Mouse (Mus musculus): Measurements from ENCODE around the gene Srpr. TPM values are rescaled to one million over a fixed set of nuclear protein-coding genes. Genes with fewer than 3 reads are reported as not detected.
A peak's percentile ranks its signal among the peaks of the same experiment; 100 is the strongest.

Srpr gene
- total RNA-seq, 2 experiments from 2014 or later: 54.4 to 61.0 TPM

DNA sequence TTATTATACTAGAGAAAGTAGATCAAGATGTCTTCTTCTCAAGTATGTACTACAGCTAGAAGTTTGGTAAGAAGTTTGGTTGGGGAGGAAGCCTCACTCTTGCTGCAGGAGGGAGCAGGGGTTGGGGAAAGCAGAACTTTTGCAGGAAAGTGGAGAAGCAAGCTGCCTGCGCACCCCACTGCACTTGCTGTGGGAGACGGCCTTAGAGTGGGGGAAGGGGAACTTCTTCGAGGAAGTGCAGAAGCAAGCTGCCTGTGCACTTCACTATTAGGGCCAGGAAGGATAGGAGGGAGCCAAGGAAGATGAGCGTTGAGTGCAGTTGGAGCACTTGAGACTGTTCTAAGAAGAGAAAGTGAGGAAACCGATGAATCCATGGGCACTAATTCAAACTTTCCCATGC lies 16.6 kb upstream of the Srpr start:
- intact Hi-C loops (cut with DNase I): no loop called here
- no peak for DNase-seq (ENCODE audit: extremely low spot score in 1 of 2, low spot score in 2 of 2)

DNA sequence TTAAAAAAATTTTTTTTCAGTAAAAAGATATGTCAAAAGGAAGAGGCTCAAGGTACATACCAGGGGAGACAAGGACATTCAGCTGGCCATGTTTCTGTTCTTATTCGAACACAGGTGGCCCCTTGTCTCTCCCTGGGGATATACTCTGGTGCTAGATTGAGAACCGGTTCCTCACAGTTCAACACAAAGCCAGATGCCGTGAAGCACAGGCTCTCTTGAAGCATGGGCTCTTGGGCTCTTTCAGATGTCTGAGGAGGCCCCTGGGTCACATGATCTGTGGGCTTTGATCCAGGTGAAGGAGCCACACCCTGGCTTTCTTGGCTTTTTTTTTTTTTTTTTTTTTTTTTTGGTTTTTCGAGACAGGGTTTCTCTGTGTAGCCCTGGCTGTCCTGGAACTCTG lies 13.5 kb upstream of the Srpr start:
- DNase-seq (ENCODE audit: extremely low spot score in 1 of 2, low spot score in 2 of 2): no peak
- intact Hi-C loops (cut with DNase I): no loop called here

DNA sequence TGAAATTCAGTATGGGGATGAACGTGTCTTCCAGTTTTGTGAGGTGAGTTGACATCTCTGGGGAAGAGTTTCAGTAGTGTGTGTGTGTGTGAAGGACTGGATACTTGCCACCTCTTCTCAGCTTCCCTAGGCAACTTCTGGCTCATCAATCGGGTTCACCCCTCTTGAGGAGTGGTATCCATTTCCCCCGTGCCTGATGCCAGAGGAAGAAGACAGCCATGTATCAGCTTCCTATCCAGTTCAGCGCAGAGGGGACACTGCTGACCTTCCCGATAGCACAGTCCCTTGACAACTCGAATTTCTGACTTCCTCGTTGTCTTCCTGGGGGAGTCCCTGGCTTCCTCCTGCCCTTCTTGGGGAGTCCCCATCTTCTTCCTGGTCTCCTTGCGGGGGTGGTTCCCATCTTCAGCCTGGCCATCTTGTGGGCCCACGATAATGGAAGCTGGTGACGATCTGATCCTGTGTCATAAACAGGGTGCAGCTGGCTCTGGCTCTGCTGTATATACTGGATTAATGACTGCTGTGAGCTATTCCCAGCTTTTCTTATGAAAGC lies 12.5 kb upstream of the Srpr start:
- intact Hi-C loops (cut with DNase I): no loop called here
- no peak for DNase-seq (ENCODE audit: extremely low spot score in 1 of 2, low spot score in 2 of 2)

DNA sequence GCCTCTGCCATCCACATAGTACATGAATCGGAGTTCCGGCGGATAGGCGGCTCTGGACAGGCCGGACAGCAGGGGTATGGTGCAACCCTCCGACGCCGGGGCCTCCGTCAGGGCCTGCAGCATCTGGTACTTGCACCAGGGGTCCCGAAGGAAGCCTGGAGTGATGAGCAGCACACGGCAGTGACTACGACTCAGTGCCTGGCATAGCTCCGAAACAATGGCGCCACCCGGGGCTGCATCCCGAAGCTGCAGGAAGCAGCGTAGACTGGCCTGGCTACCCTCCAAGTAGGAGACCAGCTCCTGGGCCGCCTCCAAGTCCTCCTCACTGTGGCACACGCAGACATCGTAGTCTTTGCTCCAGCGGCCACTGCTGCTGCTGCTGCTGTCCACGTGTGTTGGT lies 11.3 kb upstream of the Srpr start:
- DNase-seq (ENCODE audit: extremely low spot score in 1 of 2, low spot score in 2 of 2): peak in 1 of 2 experiments; percentile 84
- intact Hi-C loops (cut with DNase I): no loop called here

DNA sequence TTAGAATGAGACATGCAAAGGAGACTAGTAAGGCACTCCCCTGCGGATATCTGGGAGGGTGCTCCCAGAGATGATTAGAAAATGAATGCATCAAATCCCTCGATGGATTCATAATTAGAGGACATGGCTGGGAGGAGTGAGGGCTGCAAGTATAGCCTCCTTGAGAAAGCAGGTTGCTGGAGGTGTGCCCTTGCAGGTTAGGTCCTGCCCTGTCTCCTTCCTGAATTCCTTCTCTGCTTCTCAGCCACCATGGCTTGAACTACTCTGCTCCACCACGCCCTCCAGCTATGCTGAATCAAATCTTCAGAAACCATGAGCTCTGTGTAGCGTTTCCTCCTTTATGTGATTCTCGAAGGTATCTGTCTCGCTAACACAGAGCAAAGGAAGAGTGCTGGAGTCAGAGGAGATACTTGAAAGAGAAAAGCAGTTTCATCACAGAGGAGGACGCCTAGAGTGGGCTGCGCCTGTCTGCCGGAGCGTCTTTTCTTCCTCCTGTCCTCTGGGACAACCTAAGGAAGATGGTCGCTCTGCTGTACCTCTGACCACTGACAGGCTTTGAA lies 6.9 kb upstream of the Srpr start:
- DNase-seq (ENCODE audit: extremely low spot score in 1 of 2, low spot score in 2 of 2): no peak
- intact Hi-C loops (cut with DNase I): no loop called here

DNA sequence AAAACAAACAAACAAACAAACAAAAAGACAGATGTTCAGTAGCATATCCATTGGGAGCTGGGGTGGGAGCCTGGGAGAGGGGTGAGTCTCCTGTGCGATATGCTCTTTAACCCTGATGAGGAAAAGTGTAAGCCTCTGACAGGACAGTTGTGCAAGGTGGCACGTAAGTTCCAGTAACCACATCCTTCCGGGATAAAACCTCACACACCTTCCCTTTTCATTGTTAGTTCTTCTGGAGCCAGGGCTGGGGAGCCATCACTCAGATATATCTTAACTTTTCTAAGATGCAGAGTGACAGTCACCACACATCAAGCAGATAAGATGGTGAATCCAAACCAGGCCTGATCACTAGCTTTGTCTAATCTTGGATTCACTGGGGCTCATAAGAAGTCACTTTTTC lies 5.9 kb upstream of the Srpr start:
- DNase-seq (ENCODE audit: extremely low spot score in 1 of 2, low spot score in 2 of 2): no peak
- intact Hi-C loops (cut with DNase I): no loop called here

DNA sequence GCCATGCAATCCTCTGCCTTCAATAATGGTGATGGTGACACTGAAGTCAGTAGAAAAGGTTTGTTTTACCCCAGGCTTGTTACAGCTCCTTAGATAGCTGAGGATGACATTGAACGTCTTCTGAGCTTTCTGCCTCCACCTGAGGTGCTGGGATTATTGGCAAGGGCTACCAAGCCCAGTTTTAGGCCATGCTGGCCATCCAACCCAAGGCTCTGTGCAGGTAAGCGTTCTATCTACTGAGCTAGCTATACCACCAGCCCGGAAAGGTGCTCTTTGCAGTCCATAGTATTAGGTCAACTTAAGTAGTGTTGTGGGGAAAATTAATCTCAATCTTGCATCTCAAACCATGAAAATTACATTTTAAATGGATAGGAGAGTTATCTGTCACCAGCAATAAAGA lies 2.4 kb upstream of the Srpr start:
- intact Hi-C loops (cut with DNase I): no loop called here
- DNase-seq (ENCODE audit: extremely low spot score in 1 of 2, low spot score in 2 of 2): no peak

DNA sequence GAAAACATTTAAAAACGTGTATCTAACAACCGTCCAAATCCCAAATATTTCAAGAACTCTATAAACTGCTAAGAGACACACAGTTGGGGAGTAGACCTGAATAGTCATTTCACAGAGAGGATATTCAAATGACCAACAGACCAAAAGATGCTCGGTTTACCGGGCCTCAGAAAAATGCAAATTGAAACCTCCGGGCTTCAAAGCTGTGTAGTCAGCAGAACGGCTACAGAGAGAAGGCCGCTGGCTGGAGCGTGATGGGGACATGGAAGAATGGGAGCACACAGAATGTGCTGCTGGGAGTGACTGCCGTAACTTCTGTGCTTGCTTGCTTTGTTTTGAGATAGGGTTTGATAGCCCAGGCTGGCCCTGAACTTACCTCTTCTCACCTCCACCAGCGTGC lies 1.6 kb upstream of the Srpr start:
- intact Hi-C loops (cut with DNase I): no loop called here
- no peak for DNase-seq (ENCODE audit: extremely low spot score in 1 of 2, low spot score in 2 of 2)

DNA sequence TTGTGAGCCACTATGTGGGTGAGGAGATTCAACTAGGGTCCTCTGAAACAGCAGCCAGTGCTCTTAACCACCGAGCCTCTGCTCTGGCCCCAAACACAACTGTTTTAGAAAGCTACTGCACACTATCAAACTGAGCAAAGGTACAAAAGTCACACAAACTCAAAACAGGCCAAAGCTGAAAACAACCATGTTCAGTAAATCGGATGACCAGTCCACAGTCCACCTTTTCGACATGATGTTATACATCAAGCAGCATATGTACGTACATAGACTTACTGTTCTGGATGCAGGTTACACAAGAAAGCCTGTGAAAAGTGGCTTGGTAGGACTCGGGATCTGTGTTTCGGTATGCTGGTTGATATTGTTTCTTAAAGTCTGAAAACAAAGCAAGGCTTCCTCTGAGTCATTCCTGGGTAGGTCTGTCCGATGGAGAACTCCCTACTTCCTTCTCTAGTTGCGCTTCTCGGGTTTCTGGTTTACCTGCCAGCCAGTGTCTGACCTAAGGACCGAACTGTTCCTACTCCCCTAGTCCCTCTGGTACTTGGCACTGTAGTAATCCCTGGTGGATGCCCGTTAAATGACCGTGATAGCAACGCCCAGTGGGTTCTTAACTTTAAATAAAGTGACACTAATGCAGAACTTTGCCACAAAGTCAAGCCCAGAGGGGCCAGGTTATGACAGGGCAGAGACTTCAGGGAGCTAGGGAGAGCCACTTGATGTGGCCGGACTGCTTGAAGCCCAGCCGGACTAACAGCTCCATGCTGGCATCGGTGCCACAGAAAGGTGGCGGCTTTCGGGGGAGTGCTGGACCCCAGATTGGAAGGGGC lies 817 bp upstream of the Srpr start:
- no peak for DNase-seq (ENCODE audit: extremely low spot score in 1 of 2, low spot score in 2 of 2)
- intact Hi-C loops (cut with DNase I): no loop called here

DNA sequence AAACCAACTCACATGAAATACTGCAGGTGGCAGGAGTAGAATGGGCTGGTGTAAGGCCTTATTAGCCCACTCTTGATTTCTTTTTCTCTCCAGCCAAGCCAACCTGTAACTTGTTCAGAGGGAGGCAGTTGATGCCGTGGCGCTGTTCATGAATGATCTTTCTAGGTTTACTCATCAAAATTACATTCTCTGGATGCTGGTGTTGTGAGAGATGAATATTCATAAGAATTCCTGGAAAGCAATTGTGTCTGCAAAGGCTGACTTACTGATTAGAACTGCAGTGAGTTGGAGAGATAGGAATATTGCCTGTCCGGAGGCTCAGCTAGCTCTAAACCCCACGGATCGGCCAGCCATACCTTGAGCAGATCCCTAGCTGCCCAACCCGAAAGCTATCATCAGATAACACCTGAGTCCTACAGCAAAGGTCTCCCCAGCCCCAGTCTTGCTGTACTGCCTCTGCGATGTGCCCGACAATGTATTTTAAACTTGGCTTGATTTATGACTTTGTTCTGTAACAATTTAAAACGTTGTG lies 620 bp downstream of the Srpr start:
- intact Hi-C loops (cut with DNase I): no loop called here
- DNase-seq (ENCODE audit: extremely low spot score in 1 of 2, low spot score in 2 of 2): no peak

DNA sequence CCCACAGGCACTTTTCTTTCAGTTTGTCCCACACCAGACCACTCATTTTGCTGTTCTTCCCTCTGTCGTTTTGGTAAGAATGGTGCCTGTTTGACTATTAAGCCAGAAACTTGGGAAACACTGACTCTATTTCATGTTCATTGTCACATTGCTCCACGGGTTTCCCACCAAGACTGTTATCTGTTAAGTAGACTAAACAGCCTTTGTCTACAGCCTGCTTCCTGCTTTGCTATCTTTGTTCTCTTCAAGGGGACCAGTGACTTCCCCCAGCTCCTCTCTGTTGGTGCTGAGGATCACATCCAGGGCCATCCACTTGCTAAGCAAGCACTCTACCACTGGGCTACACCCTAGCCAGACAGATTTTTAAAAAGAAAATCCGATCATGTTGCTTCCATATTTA lies 3.6 kb downstream of the Srpr start:
- intact Hi-C loops (cut with DNase I): no loop called here
- no peak for DNase-seq (ENCODE audit: extremely low spot score in 1 of 2, low spot score in 2 of 2)

DNA sequence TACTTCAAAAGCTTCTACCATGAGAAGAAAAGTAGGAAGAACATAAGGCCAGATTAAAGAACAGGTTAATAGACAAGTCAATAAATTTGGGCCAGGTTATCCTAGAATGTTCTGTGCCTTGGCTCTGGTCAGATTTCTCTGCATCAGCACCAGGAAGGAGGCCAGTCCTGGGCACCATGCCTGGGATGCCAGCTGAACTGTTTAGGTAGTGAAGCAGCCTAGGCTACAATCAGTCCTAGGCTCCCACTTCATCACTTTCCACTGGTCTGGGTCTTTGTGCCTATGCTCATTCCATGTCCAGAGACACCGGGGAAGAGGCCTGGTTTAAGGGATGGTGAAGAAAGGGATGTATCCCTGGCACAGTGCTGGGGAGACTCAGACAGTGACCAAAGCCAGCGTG lies 4.4 kb downstream of the Srpr start:
- intact Hi-C loops (cut with DNase I): no loop called here
- DNase-seq (ENCODE audit: extremely low spot score in 1 of 2, low spot score in 2 of 2): no peak

DNA sequence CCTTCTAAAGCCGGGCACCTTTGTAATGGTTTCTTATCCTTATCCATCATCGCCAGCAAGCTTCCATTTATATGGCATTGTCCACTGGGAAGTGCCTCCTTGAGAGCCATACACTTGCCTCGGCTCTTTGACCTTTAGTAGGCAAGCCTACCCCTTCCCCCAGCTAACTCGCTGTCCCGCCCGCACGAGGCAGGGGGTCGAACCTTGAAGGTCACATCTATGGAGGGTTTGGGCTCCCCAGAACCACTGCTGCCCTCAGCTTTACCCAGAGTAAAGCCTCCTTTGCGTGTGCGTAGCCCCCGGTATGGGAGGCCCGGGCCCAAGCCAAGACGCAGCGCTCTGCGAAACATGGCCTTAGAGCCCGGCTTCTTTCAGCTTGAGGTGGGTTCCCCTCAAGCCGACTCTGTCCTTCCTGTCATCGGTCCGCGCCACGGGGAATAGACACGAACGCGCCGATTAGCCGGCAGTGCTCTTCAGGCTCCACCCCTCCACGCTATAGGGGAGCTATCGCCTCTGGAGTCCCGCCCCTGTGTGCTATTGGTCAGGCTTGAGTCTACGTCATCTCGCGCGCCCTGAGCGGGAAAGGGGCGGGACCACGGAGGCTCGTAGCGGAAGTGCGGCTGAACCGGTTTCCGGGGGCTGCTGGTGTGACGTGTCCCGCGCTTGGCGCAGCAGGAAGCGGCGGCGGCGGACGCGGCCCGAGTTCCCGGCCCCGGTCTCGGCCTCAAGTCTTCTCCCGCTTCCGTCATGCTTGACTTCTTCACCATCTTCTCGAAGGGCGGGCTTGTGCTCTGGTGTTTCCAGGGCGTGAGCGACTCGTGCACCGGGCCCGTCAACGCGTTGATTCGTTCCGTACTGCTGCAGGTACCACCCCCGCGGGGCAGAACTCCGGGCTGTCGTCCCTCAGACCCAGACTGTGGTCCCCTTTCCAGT lies 10.8 kb downstream of the Srpr start, which contains the start of gene Foxred1:
Gene Foxred1, minus strand, starts transcription at position 514 of the 933 bp plus-strand sequence.
- peak; percentile 98 to 100 for DNase-seq (ENCODE audit: extremely low spot score in 1 of 2, low spot score in 2 of 2)

DNA sequence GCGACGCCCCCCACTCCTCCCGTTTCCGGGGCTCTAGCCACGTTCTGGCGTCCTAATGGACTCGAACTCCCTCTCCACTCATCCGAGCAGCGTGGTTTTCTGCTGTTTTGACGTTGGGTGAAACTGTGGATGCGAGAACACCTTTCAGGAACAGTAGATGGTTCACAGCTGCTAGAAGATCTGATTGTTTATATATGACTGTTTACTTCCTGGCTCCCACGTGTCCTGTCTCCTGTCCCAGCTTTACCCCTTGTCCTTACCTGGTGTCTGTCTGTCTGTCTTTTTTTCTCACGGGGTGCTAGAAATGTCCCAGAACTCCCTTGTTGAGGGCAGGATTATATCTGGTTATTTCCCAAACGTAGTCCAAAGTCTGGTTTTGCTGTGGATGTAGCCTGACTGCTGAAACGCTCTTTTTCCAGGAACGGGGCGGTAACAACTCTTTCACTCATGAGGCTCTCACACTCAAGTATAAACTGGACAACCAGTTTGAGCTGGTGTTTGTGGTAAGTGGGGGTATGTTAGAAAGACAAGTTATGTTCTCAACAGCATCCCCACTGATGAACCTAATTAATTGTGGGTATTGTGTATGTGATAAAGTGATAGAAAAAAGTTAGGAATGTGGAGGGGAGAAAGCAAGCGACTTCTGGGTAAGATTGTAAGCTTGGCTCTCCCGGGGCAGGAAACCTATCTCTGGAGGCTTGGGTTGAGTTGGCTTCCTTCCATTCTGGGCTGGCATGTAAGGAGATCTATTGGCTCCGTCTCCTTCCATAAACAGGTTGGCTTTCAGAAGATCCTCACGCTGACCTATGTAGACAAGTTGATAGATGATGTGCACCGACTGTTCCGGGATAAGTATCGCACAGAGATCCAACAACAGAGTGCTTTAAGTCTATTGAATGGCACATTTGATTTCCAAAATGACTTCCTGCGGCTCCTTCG lies 11.9 kb downstream of the Srpr start:
- intact Hi-C loops (cut with DNase I): no loop called here
- no peak for DNase-seq (ENCODE audit: extremely low spot score in 1 of 2, low spot score in 2 of 2)

More for the DNA sequence above, 10.8 kb downstream of the Srpr start, which contains the start of gene Foxred1:
- intact Hi-C loops (cut with DNase I): no loop called here

DNA sequence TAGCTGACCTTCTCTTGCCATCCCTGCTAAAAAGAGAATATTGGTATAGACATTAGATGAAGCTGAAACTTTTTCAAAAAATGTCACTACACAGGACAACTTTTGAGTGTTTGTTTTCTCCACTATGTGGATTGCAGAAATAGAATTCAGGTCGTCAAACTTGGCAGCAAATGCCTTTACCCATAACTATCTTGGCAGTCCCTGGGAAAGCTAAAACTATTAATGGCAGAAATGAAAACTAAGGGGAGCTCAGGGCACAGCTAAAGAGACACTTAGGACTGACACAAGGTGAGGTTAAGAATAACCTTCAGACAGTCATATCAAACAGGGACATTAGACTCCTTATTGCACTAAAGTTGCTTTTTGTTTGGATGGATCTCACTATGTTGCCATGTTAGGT lies 18.0 kb downstream of the Srpr start:
- intact Hi-C loops (cut with DNase I): no loop called here
- no peak for DNase-seq (ENCODE audit: extremely low spot score in 1 of 2, low spot score in 2 of 2)

DNA sequence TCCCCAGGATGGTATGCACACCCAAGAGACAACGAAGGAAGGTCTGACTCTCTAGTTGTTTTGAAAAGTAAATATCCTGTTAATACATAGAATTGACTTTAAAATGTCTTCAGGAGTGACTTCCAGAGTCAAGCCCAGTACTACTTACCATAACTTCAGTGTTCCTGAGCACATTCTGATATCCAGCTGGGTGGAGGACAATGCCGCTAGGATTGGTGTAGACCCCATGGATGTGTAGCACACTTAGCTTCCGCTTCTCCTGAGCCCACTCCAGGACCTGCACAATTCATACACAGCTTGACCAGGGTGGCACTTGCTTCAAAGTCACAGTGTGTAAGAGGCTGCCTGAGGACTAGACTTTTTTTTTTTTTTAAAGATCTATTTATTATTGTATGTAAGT lies 23.5 kb downstream of the Srpr start:
- intact Hi-C loops (cut with DNase I): no loop called here

DNA sequence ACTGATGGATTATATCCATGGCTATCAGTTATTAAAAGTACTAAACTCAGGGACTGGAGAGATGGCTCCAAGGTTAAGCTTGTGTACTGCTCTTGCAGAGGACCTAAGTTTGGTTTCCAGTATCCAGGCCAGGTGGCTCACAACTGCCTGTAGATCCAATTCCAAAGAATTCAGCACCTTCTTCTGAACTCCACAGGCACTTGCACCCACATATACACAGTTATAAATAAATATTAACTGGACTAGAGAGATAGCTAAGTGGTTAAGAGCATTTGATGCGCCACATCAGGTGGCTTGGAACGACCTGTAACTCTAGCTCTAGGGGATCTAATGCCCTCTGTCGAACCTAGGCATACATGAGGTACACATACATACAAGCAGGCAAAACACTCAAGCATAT lies 28.7 kb downstream of the Srpr start:
- no peak for DNase-seq (ENCODE audit: extremely low spot score in 1 of 2, low spot score in 2 of 2)

More for the DNA sequence above, 23.5 kb downstream of the Srpr start:
- no peak for DNase-seq (ENCODE audit: extremely low spot score in 1 of 2, low spot score in 2 of 2)

DNA sequence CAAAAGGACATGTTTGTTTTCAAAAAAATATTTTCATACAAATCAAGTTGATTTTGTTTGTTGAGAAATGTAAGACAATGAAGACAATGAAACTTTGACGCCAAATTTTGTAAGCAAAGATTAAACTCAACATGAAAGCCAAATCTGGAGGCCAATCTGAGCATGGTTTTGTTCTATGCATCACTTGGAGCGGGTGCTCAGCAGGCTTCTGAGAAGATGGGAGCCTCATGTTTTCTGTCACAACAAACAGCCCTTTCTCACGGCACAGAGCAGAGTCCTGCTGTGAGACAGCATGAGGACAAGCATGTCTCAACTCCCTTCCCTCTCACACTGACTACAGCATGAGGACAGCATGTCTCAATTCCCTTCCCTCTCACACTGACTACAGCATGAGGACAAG lies 36.0 kb downstream of the Srpr start:
- DNase-seq (ENCODE audit: extremely low spot score in 1 of 2, low spot score in 2 of 2): peak in 1 of 2 experiments; percentile 76
- intact Hi-C loops (cut with DNase I): no loop called here

More for the DNA sequence above, 28.7 kb downstream of the Srpr start:
- intact Hi-C loops (cut with DNase I): no loop called here

Data from left cerebral cortex, postnatal 10 days (tissue).